Mouse (Mus musculus): Measurements from ENCODE around the gene Gria2. TPM values are rescaled to one million over a fixed set of nuclear protein-coding genes. Genes with fewer than 3 reads are reported as not detected.

Gene Gria2
- total and polyA plus RNA-seq, 3 experiments, result not detected

- no peaks in the 10 kb centered on the region for H3K36me3 ChIP-seq (ENCODE audit: control insufficient read depth in 1 of 2, insufficient read depth in 2 of 2, low read length in 2 of 2)
- no peak overlapping the region for H3K9ac ChIP-seq (ENCODE audit: control insufficient read depth, low read depth, low read length, poor library complexity, severe bottlenecking)
- no peaks in the 10 kb centered on the region for H3K4me1 ChIP-seq (ENCODE audit: control insufficient read depth in 1 of 2, insufficient read depth in 2 of 2, low read length in 2 of 2)
- no peaks in the 10 kb centered on the region for H3K9me3 ChIP-seq (replicated peaks; ENCODE audit: insufficient read depth, low read length)
- H3K4me3 ChIP-seq (ENCODE audit: control insufficient read depth in 1 of 2, insufficient read depth in 1 of 2, low read depth in 2 of 2, low read length in 2 of 2), result no peak overlapping the region
- no peak for TF ChIP-seq KAT2A (conservative IDR thresholded peaks at IDR 0.05; ENCODE audit: low read depth, low read length)
- TF ChIP-seq USF1 (IDR thresholded peaks at IDR 0.05; ENCODE audit: low read depth, low read length), result no peak
- TF ChIP-seq RCOR1 (IDR thresholded peaks at IDR 0.05; ENCODE audit: low read depth, low read length), result no peak
- no peak for TF ChIP-seq MEF2A (IDR thresholded peaks at IDR 0.05; ENCODE audit: extremely low read depth, insufficient replicate concordance, low read depth, low read length, poor library complexity, severe bottlenecking)
- no peak for TF ChIP-seq POLR2AphosphoS2 (IDR thresholded peaks at IDR 0.05; ENCODE audit: low read length)
- no peak for TF ChIP-seq UBTF (IDR thresholded peaks at IDR 0.05; ENCODE audit: borderline replicate concordance, insufficient read depth, low read depth, low read length)
- no peak for TF ChIP-seq MAX (IDR thresholded peaks at IDR 0.05; ENCODE audit: low read length)
- TF ChIP-seq BHLHE40 (IDR thresholded peaks at IDR 0.05; ENCODE audit: borderline replicate concordance, low read depth, low read length), result no peak
- TF ChIP-seq GATA1 (IDR thresholded peaks at IDR 0.05; ENCODE audit: low read depth, low read length), result no peak
- TF ChIP-seq ZC3H11A (IDR thresholded peaks at IDR 0.05; ENCODE audit: low read depth, low read length), result no peak
- TF ChIP-seq NRF1 (IDR thresholded peaks at IDR 0.05; ENCODE audit: insufficient read depth, low read depth, low read length, poor library complexity, severe bottlenecking), result no peak
- no peak for TF ChIP-seq CHD2 (IDR thresholded peaks at IDR 0.05; ENCODE audit: low read length)
- TF ChIP-seq HCFC1 (IDR thresholded peaks at IDR 0.05; ENCODE audit: low read depth, low read length), result no peak
- no peak for TF ChIP-seq MAFK (IDR thresholded peaks at IDR 0.05; ENCODE audit: borderline replicate concordance, low read depth, low read length)
- TF ChIP-seq RAD21 (IDR thresholded peaks at IDR 0.05; ENCODE audit: low read depth, low read length), result no peak
- no peak for TF ChIP-seq POLR2AphosphoS5 (IDR thresholded peaks at IDR 0.05; ENCODE audit: borderline replicate concordance, low read depth, low read length)
- no peaks in the 10 kb centered on the region for H3K79me2 ChIP-seq (ENCODE audit: control insufficient read depth, insufficient read depth, low read length, poor library complexity)
- no peaks in the 10 kb centered on the region for H3K27me3 ChIP-seq (ENCODE audit: control insufficient read depth in 1 of 2, insufficient read depth in 2 of 2, low read length in 2 of 2)
- no peak for DNase-seq (ENCODE audit: low read depth, low spot score)
- no peak overlapping the region for H3K27ac ChIP-seq (ENCODE audit: control insufficient read depth, low read depth, low read length)
Observed at GRCm38 (mm10) chr3:80796764-80797163, 5.9 kb downstream of the Gria2 start.

- H3K36me3 ChIP-seq (ENCODE audit: control insufficient read depth in 1 of 2, insufficient read depth in 2 of 2, low read length in 2 of 2), result no peaks in the 10 kb centered on the region
Observed at GRCm38 (mm10) chr3:80795284-80795683, 7.4 kb downstream of the Gria2 start.

More at GRCm38 (mm10) chr3:80795284-80795683, 7.4 kb downstream of the Gria2 start:
- no peak overlapping the region for H3K27ac ChIP-seq (ENCODE audit: control insufficient read depth, low read depth, low read length)
- no peak overlapping the region for H3K4me3 ChIP-seq (ENCODE audit: control insufficient read depth in 1 of 2, insufficient read depth in 1 of 2, low read depth in 2 of 2, low read length in 2 of 2)
- H3K79me2 ChIP-seq (ENCODE audit: control insufficient read depth, insufficient read depth, low read length, poor library complexity), result no peaks in the 10 kb centered on the region
- no peaks in the 10 kb centered on the region for H3K27me3 ChIP-seq (ENCODE audit: control insufficient read depth in 1 of 2, insufficient read depth in 2 of 2, low read length in 2 of 2)
- no peak for DNase-seq (ENCODE audit: low read depth, low spot score)
- no peak for TF ChIP-seq ELF1 (IDR thresholded peaks at IDR 0.05; ENCODE audit: low read depth, low read length)
- no peak for TF ChIP-seq POLR2A (IDR thresholded peaks at IDR 0.05; ENCODE audit: control insufficient read depth in 1 of 2, insufficient read depth in 1 of 2, low read depth in 1 of 2, low read length in 2 of 2, poor library complexity in 1 of 2)
- no peak for TF ChIP-seq HCFC1 (IDR thresholded peaks at IDR 0.05; ENCODE audit: low read depth, low read length)
- no peak for TF ChIP-seq E2F4 (IDR thresholded peaks at IDR 0.05; ENCODE audit: borderline replicate concordance, low read depth, low read length)
- TF ChIP-seq POLR2AphosphoS5 (IDR thresholded peaks at IDR 0.05; ENCODE audit: borderline replicate concordance, low read depth, low read length), result no peak
- TF ChIP-seq TAL1 (IDR thresholded peaks at IDR 0.05; ENCODE audit: low read length), result no peak
- TF ChIP-seq KAT2A (conservative IDR thresholded peaks at IDR 0.05; ENCODE audit: low read depth, low read length), result no peak
- TF ChIP-seq CHD1 (IDR thresholded peaks at IDR 0.05; ENCODE audit: low read depth, low read length), result no peak
- TF ChIP-seq NELFE (IDR thresholded peaks at IDR 0.05; ENCODE audit: low read depth, low read length), result no peak
- H3K9ac ChIP-seq (ENCODE audit: control insufficient read depth, low read depth, low read length, poor library complexity, severe bottlenecking), result no peak overlapping the region
- no peaks in the 10 kb centered on the region for H3K4me1 ChIP-seq (ENCODE audit: control insufficient read depth in 1 of 2, insufficient read depth in 2 of 2, low read length in 2 of 2)
- H3K9me3 ChIP-seq (replicated peaks; ENCODE audit: insufficient read depth, low read length), result no peaks in the 10 kb centered on the region

Measured in MEL (cell line).